Mouse (Mus musculus): ENCODE measurements at regions not wholly inside any gene's neighbourhood (a gene's known extent, or its start where the extent isn't known, plus 50 kb on each side); places are given as distances from the start of the nearest gene placed in this dataset.

DNA sequence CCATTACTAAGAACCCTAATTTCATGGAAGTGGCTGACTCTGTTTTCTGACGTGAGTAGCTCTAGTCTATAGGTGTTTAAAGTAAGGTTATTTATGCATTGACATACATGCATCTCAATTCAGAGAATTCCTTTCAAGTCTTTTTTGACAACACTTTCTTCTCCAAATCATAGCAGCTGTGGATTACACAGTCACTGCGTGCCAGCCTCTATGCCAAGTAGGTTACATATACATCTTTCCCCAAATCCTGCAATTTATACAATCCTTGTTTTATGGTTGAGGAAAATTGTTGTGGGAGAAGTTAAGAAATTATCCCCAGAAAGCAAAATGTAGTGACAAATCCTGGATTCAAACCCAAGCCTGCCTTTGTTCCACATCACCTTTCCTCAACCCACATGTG is 56.5 kb upstream of the Ssbp2 start:
- TF ChIP-seq CTCF (IDR thresholded peaks at IDR 0.05; ENCODE audit: control insufficient read depth, insufficient read depth, low read length) = no peak
- no peak for TF ChIP-seq POLR2A (IDR thresholded peaks at IDR 0.05; ENCODE audit: borderline replicate concordance, control insufficient read depth, low read depth, low read length)
- WGBS = 84% methylated on average over 2 of the region's 2 CpGs
- Histone ChIP-seq H3K4me1 (ENCODE audit: control insufficient read depth, insufficient read depth, low read length) (no peaks in the 10 kb centered on the region), H3K27ac (ENCODE audit: control insufficient read depth, insufficient read depth, low read depth, low read length, poor library complexity) (no peak overlapping the region), H3K4me3 (replicated peaks; ENCODE audit: control insufficient read depth, low read depth, low read length) (no peak overlapping the region)

DNA sequence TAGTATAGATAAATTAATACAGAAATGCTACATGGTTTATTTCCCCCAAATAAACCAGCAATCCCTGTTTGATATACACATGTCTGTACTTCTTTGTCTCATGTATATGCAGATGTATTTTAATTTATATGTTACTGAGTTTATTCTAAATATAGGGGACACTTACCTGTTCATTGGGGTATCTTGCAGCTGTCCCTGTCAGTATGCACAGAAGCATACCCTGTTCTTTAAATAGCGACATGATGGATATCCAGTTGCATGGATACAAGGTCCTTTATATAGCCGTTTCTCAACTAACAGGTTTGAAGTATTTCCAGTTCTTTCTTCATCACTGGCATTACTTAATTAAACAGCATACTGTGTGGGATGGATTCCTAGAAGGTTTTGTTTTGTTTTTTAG is 55.1 kb upstream of the Ssbp2 start:
- Histone ChIP-seq H3K4me1 (ENCODE audit: control insufficient read depth, insufficient read depth, low read length) (no peaks in the 10 kb centered on the region), H3K27ac (ENCODE audit: control insufficient read depth, insufficient read depth, low read depth, low read length, poor library complexity) (no peak overlapping the region), H3K4me3 (replicated peaks; ENCODE audit: control insufficient read depth, low read depth, low read length) (no peak overlapping the region)
- TF ChIP-seq CTCF (IDR thresholded peaks at IDR 0.05; ENCODE audit: control insufficient read depth, insufficient read depth, low read length) (no peak), POLR2A (IDR thresholded peaks at IDR 0.05; ENCODE audit: borderline replicate concordance, control insufficient read depth, low read depth, low read length) (no peak)
- 67% methylated on average over 2 of the region's 2 CpGs for WGBS

DNA sequence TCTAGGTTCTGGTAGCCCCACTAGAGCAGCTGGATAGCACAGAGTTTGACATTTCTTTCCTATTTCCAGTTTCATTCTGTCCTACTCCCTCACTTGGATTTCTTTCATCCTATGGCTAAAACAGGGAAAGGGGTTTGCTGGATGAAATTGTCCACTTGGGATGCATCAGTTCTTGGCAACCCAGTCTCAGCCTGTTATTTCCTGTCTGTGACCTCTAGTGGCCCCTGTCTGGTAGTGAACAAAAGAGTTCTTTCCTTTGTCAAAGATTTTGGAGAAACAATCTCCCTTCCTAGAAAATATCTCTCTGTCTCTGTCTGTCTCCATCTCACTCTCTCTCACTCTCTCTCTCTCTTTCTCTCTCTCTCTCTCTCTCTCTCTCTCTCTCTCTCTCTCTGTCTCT is 50.0 kb upstream of the Ssbp2 start:
- Histone ChIP-seq H3K27ac (ENCODE audit: control insufficient read depth, insufficient read depth, low read depth, low read length, poor library complexity) (no peak overlapping the region), H3K4me3 (replicated peaks; ENCODE audit: control insufficient read depth, low read depth, low read length) (no peak overlapping the region), H3K4me1 (ENCODE audit: control insufficient read depth, insufficient read depth, low read length) (no peaks in the 10 kb centered on the region)
- TF ChIP-seq POLR2A (IDR thresholded peaks at IDR 0.05; ENCODE audit: borderline replicate concordance, control insufficient read depth, low read depth, low read length) (no peak), CTCF (IDR thresholded peaks at IDR 0.05; ENCODE audit: control insufficient read depth, insufficient read depth, low read length) (no peak)

All from bone marrow, adult 2 months (tissue).